ENCODE assay signal across 8 mouse cellular contexts in the genomic region with DNA sequence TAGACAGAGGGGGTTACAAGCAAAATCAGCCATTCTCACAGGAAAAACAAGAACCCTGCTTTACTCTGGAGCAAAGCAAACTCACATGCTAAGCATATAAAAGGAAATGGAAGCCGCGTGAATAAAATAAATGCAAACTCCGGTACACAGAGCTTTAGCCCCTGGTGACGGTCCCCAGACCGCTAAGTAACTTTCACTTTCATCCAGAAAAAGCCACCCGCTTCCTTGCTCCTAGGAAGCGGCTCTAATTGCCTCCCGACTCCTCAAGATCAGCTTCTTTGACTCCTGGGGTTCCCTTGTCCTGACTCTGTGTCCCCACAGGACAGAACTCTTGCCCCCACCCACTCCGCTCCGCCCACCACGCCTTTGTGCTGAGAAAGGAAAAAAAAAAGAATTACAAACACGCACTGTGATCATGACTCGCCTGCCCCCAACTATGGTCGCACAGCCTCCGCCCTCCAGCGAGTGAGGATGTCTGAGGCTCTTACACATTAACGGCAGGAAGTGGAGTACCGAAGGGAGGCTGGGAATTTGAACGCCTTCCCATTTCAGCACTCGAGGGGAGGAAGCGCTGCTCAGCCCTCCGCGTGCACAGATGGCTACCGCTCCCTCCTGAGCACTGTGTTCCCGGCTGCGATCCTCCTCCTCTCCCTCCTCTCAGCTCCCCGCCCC.
DNase-seq lines count a peak whose midpoint lies in the region; ATAC-seq and TF ChIP-seq lines count a peak whose summit lies in the region.

No protein-coding gene starts in this region.

- H3K4me2 ChIP-seq in hindbrain, embryonic 12.5 days (replicated peaks), result peak overlapping the region; percentile 56

- ATAC-seq in Patski, result peak; percentile 93
- peak; percentile 81 for ATAC-seq in hindbrain, embryonic 12.5 days (ENCODE audit: low FRiP score)

- H3K9ac ChIP-seq in hindbrain, embryonic 12.5 days, result peak overlapping the region; percentile 67

- no peaks in the 10 kb centered on the region for H3K9me3 ChIP-seq in hindbrain, embryonic 12.5 days (replicated peaks)

- peaks cover 83% of the 10 kb centered on the region for H3K4me1 ChIP-seq in hindbrain, embryonic 12.5 days

- peak overlapping the region; percentile 38 for H3K4me3 ChIP-seq in hindbrain, embryonic 12.5 days

- H3K36me3 ChIP-seq in hindbrain, embryonic 12.5 days, result peaks cover 10% of the 10 kb centered on the region; the same call in 1 of the 2 replicates

- DNase-seq in Patski (ENCODE audit: low read depth, low spot score), result no peak
- peak; percentile 87 for DNase-seq in cerebellum, adult 9-11 months
- DNase-seq in frontal cortex, postnatal 10 days (ENCODE audit: low spot score in 2 of 2), result peak; percentile 74 to 75
- peak; percentile 73 to 86 for DNase-seq in layer of hippocampus, postnatal 14 days (ENCODE audit: low spot score in 2 of 2)
- peak; percentile 94 for DNase-seq in lung, postnatal 10 days
- DNase-seq in ovary, postnatal 36 days (ENCODE audit: low spot score), result peak; percentile 80
- peak; percentile 62 for DNase-seq in thymus, postnatal 14 days

- in situ Hi-C loops in Patski (cut with MboI; ENCODE audit: low pct_unique_long_range_greater_than_20kb), result loop anchor here (5.0 kb wide), 1 partner anchor 52 kb away; no protein-coding TSS in a partner anchor

- under 1% methylated on average over 26 of the region's 27 CpGs for WGBS in hindbrain, embryonic 12.5 days

- TF ChIP-seq CTCF in Patski (IDR thresholded peaks at IDR 0.05), result no peak

- peak overlapping the region; percentile 90 for H3K27ac ChIP-seq in hindbrain, embryonic 12.5 days

- H3K27me3 ChIP-seq in Patski, result no peaks in the 10 kb centered on the region
- H3K27me3 ChIP-seq in hindbrain, embryonic 12.5 days, result no peaks in the 10 kb centered on the region

- CTCF ChIA-PET in Patski (lab: Charles Lee), result interaction anchor here (1.0 to 1.7 kb wide), 3 partner anchors 12 to 62 kb away, joined by 3 to 5 read pairs (median 4); no protein-coding TSS in a partner anchor

- POLR2A ChIA-PET in Patski (lab: Charles Lee), result interaction anchor here (0.9 to 1.5 kb wide), 5 partner anchors 9 to 50 kb away, joined by 3 to 6 read pairs (median 5); no protein-coding TSS in a partner anchor
